Mouse (Mus musculus): ENCODE results near the gene Slco2a1.

GRCm38 (mm10) chr9:102985939-102986338 is 2.6 kb upstream of the Slco2a1 start:
- TF ChIP-seq CTCF (IDR thresholded peaks at IDR 0.05; ENCODE audit: low read depth): no peak
- TF ChIP-seq EP300 (IDR thresholded peaks at IDR 0.05; ENCODE audit: low read depth): no peak

All from liver, postnatal 0 days (tissue).